8 mouse cellular contexts compared by ENCODE assay signal in genomic region chr19:41981595-41981927, GRCm38 (mm10). TPM values are rescaled to one million over a fixed set of nuclear protein-coding genes. Genes with fewer than 3 reads are reported as not detected.
DNase-seq lines count a peak whose midpoint lies in the region; ATAC-seq and TF ChIP-seq lines count a peak whose summit lies in the region.

Ubtd1 (plus strand) TSS chr19:41981763.

- no peak for TF ChIP-seq POLR2A in small intestine, adult 2 months (IDR thresholded peaks at IDR 0.05; ENCODE audit: low read depth, low read length)

- intact Hi-C loops in heart, postnatal 10 days (cut with DNase I): loop anchor here (5.0 kb wide), 2 partner anchors 69 to 166 kb away; partner anchors contain the start of genes Marveld1 and Pgam1

- no peak for ATAC-seq in lung, embryonic 16.5 days (ENCODE audit: low read depth)
- peak; percentile 92 for ATAC-seq in embryonic facial prominence, embryonic 12.5 days (ENCODE audit: insufficient number of reproducible peaks, insufficient read depth, low FRiP score, low TSS enrichment)
- ATAC-seq in limb, embryonic 11.5 days (ENCODE audit: insufficient number of reproducible peaks, low FRiP score, low TSS enrichment, low read depth): peak; percentile 27

- H3K9ac ChIP-seq in lung, embryonic 16.5 days (ENCODE audit: low read length): peak within 1 kb of the TSS; percentile 88
- H3K9ac ChIP-seq in embryonic facial prominence, embryonic 12.5 days: peak within 1 kb of the TSS; percentile 78
- peak within 1 kb of the TSS; percentile 44 for H3K9ac ChIP-seq in limb, embryonic 11.5 days (ENCODE audit: low read length)

- WGBS in lung, embryonic 16.5 days: 0% methylated on average over 26 of the region's 33 CpGs
- WGBS in embryonic facial prominence, embryonic 12.5 days: under 1% methylated on average over 28 of the region's 33 CpGs
- WGBS in limb, embryonic 11.5 days: under 1% methylated on average over 32 of the region's 33 CpGs
- WGBS in small intestine, adult 2 months: under 1% methylated on average over 33 of the region's 33 CpGs

- H3K9me3 ChIP-seq in lung, embryonic 16.5 days (ENCODE audit: control insufficient read depth, low read length): no peaks in the 10 kb centered on the region
- no peaks in the 10 kb centered on the region for H3K9me3 ChIP-seq in embryonic facial prominence, embryonic 12.5 days
- no peaks in the 10 kb centered on the region for H3K9me3 ChIP-seq in limb, embryonic 11.5 days (ENCODE audit: control insufficient read depth, low read length)

- peak within 1 kb of the TSS; percentile 92 for H3K4me2 ChIP-seq in lung, embryonic 16.5 days (ENCODE audit: low read depth, low read length)
- peak within 1 kb of the TSS; percentile 81 for H3K4me2 ChIP-seq in embryonic facial prominence, embryonic 12.5 days (replicated peaks)
- peak within 1 kb of the TSS; percentile 63 for H3K4me2 ChIP-seq in limb, embryonic 11.5 days (ENCODE audit: low read depth, severe bottlenecking)

- TF ChIP-seq CTCF in small intestine, adult 2 months (IDR thresholded peaks at IDR 0.05; ENCODE audit: extremely low read depth, insufficient read length, insufficient replicate concordance, low read depth, low read length): no peak

- H3K4me1 ChIP-seq in lung, embryonic 16.5 days (replicated peaks; ENCODE audit: control insufficient read depth, insufficient read depth, low read length): peaks cover 22% of the 10 kb centered on the region
- peaks cover 23% of the 10 kb centered on the region for H3K4me1 ChIP-seq in embryonic facial prominence, embryonic 12.5 days
- H3K4me1 ChIP-seq in limb, embryonic 11.5 days (ENCODE audit: control insufficient read depth, insufficient read depth, low read length): peaks cover 12% of the 10 kb centered on the region; the same call in 1 of the 2 replicates
- no peaks in the 10 kb centered on the region for H3K4me1 ChIP-seq in small intestine, adult 2 months (ENCODE audit: control insufficient read depth, insufficient read depth, insufficient read length, low read length)

- no peak for DNase-seq in lung, postnatal 14 days
- DNase-seq in heart, postnatal 10 days: no peak
- DNase-seq in limb, embryonic 11.5 days (ENCODE audit: low spot score): no peak
- no peak for DNase-seq in retina, postnatal 1 day
- DNase-seq in T-cell, adult 2 months (ENCODE audit: low spot score): no peak

- H3K27me3 ChIP-seq in lung, embryonic 16.5 days (ENCODE audit: control insufficient read depth, insufficient read depth, low read depth, low read length): peaks cover 3% of the 10 kb centered on the region; the same call in 1 of the 2 replicates
- no peaks in the 10 kb centered on the region for H3K27me3 ChIP-seq in embryonic facial prominence, embryonic 12.5 days
- no peaks in the 10 kb centered on the region for H3K27me3 ChIP-seq in limb, embryonic 11.5 days (ENCODE audit: control insufficient read depth, insufficient read depth, low read length)
- no peaks in the 10 kb centered on the region for H3K27me3 ChIP-seq in small intestine, adult 2 months (ENCODE audit: control insufficient read depth, insufficient read depth, low read length)

- peak within 1 kb of the TSS; percentile 93 for H3K27ac ChIP-seq in lung, embryonic 16.5 days (ENCODE audit: low read length)
- peak within 1 kb of the TSS; percentile 84 for H3K27ac ChIP-seq in embryonic facial prominence, embryonic 12.5 days
- peak within 1 kb of the TSS; percentile 44 for H3K27ac ChIP-seq in limb, embryonic 11.5 days (replicated peaks; ENCODE audit: low read depth, low read length)
- H3K27ac ChIP-seq in small intestine, adult 2 months (ENCODE audit: insufficient read depth, low read depth, low read length): peak within 1 kb of the TSS; percentile 70

- H3K36me3 ChIP-seq in lung, embryonic 16.5 days (ENCODE audit: control insufficient read depth, insufficient read depth, low read length): no peaks in the 10 kb centered on the region
- no peaks in the 10 kb centered on the region; the same call in 1 of the 2 replicates for H3K36me3 ChIP-seq in embryonic facial prominence, embryonic 12.5 days
- H3K36me3 ChIP-seq in limb, embryonic 11.5 days (ENCODE audit: control insufficient read depth, insufficient read depth, low read length): no peaks in the 10 kb centered on the region
- no peaks in the 10 kb centered on the region for H3K36me3 ChIP-seq in small intestine, adult 2 months (ENCODE audit: control insufficient read depth, insufficient read depth, low read length)

- H3K4me3 ChIP-seq in lung, embryonic 16.5 days (ENCODE audit: low read length): peak within 1 kb of the TSS; percentile 96
- H3K4me3 ChIP-seq in embryonic facial prominence, embryonic 12.5 days: peak within 1 kb of the TSS; percentile 92
- H3K4me3 ChIP-seq in limb, embryonic 11.5 days (ENCODE audit: low read depth, low read length): peak within 1 kb of the TSS; percentile 86
- H3K4me3 ChIP-seq in small intestine, adult 2 months (ENCODE audit: low read depth, low read length): peak within 1 kb of the TSS; percentile 92

RNA-seq across cellular contexts. Expression of gene Ubtd1, which starts in this region (rescaled TPM):
- polyA plus RNA-seq in lung, embryonic 16.5 days (2015; fragmentation: Nextera tagmentation; extraction: Ambion mirVana): 13.8 and 14.5 TPM in 2 replicates
- polyA plus RNA-seq in embryonic facial prominence, embryonic 12.5 days (2016; fragmentation: Nextera tagmentation; extraction: Ambion mirVana): 20.3 and 20.5 TPM in 2 replicates
- total RNA-seq in heart, postnatal 10 days (2021): 10 to 100 TPM; 31.4 to 33.8 TPM
- 10.1 and 10.6 TPM in 2 replicates for polyA plus RNA-seq in limb, embryonic 11.5 days (2014; fragmentation: Nextera tagmentation; extraction: Ambion mirVana)
- polyA plus RNA-seq in small intestine, adult 2 months (2012; rRNA removed): 9.0 and 10.8 TPM in 2 replicates
